Mouse (Mus musculus) spleen, adult 2 months (tissue): ENCODE results near the gene Cebpe.

ENCODE experiments used
- CTCF ChIP-seq: fragments of 200-500 bp; IDR thresholded peaks from 2 replicates; pipeline ENCODE4 v1.5.1; 2011; ENCODE audit warnings: mild to moderate bottlenecking, inconsistent platforms; ENCODE audit not compliant: insufficient read depth, insufficient read length, insufficient replicate concordance; ENCODE audit errors: extremely low read depth
- POLR2A ChIP-seq: fragments of 200-500 bp; IDR thresholded peaks from 2 replicates; pipeline ENCODE4 v1.6.1; 2011; ENCODE audit warnings: low read depth, low read length, inconsistent platforms

GRCm38 (mm10) chr14:54730305-54730704 is 18.3 kb upstream of the Cebpe start:
- no peak for TF ChIP-seq POLR2A
- TF ChIP-seq CTCF = no peak
